Mouse (Mus musculus) testis, postnatal 10 days (tissue): ENCODE measurements around the gene Cox6b1.

Source experiments
- DNase-seq: peaks from one replicate; pipeline ENCODE4 v3.0.0; 2021; ENCODE audit warnings: low spot score

Gene Cox6b1

GRCm38 (mm10) chr7:30625530-30626384 lies at the start of gene Cox6b1:
TSS of gene Cox6b1 (minus strand) at chr7:30626151.
- peak; percentile 91 for DNase-seq

- DNase-seq: no peak
Observed at GRCm38 (mm10) chr7:30671480-30671879, 45.5 kb upstream of the Cox6b1 start, which contains the start of gene Pmis2. TSS of gene Pmis2 (minus strand) at chr7:30671605.

- no peak for DNase-seq
Observed at GRCm38 (mm10) chr7:30669229-30669628, 43.3 kb upstream of the Cox6b1 start.

- DNase-seq: no peak
Observed at GRCm38 (mm10) chr7:30665321-30665720, 39.4 kb upstream of the Cox6b1 start.

GRCm38 (mm10) chr7:30664529-30665200 lies 38.7 kb upstream of the Cox6b1 start, which contains the start of gene Haus5:
TSS of gene Haus5 (minus strand) at chr7:30664994.
- peak; percentile 93 for DNase-seq

- DNase-seq: peak; percentile 98
Observed at GRCm38 (mm10) chr7:30649591-30650540, 23.9 kb upstream of the Cox6b1 start, which contains the start of gene Rbm42. TSS of gene Rbm42 (minus strand) at chr7:30650317.

- no peak for DNase-seq
Observed at GRCm38 (mm10) chr7:30639083-30639482, 13.1 kb upstream of the Cox6b1 start.

GRCm38 (mm10) chr7:30636395-30636794 lies 10.4 kb upstream of the Cox6b1 start:
- DNase-seq: no peak

- DNase-seq: no peak
Observed at GRCm38 (mm10) chr7:30635752-30636151, 9.8 kb upstream of the Cox6b1 start, which contains the start of gene Etv2. TSS of gene Etv2 (minus strand) at chr7:30635852.

- peak; percentile 84 for DNase-seq
Observed at GRCm38 (mm10) chr7:30634621-30635020, 8.7 kb upstream of the Cox6b1 start.

GRCm38 (mm10) chr7:30633762-30634412 lies 7.9 kb upstream of the Cox6b1 start:
- no peak for DNase-seq

GRCm38 (mm10) chr7:30629013-30629412 lies 3.1 kb upstream of the Cox6b1 start:
- DNase-seq: no peak

- no peak for DNase-seq
Observed at GRCm38 (mm10) chr7:30626647-30627046, 696 bp upstream of the Cox6b1 start.

- DNase-seq: no peak
Observed at GRCm38 (mm10) chr7:30619202-30619601, 6.7 kb downstream of the Cox6b1 start.

GRCm38 (mm10) chr7:30618658-30619057 lies 7.3 kb downstream of the Cox6b1 start:
- DNase-seq: no peak

- DNase-seq: peak; percentile 56
Observed at GRCm38 (mm10) chr7:30615049-30615760, 10.7 kb downstream of the Cox6b1 start.

GRCm38 (mm10) chr7:30614454-30614853 lies 11.5 kb downstream of the Cox6b1 start:
- DNase-seq: no peak

- peak; percentile 86 for DNase-seq
Observed at GRCm38 (mm10) chr7:30613529-30614112, 12.3 kb downstream of the Cox6b1 start.

- DNase-seq: no peak
Observed at GRCm38 (mm10) chr7:30612654-30613402, 13.1 kb downstream of the Cox6b1 start, which contains the start of gene Upk1a. TSS of gene Upk1a (minus strand) at chr7:30612847.
